Mouse (Mus musculus): ENCODE data around the gene Cep41. TPM values are rescaled to one million over a fixed set of nuclear protein-coding genes. Genes with fewer than 3 reads are reported as not detected.

Gene Cep41
- polyA plus RNA-seq, 1 experiment, result 6.6 TPM

DNA sequence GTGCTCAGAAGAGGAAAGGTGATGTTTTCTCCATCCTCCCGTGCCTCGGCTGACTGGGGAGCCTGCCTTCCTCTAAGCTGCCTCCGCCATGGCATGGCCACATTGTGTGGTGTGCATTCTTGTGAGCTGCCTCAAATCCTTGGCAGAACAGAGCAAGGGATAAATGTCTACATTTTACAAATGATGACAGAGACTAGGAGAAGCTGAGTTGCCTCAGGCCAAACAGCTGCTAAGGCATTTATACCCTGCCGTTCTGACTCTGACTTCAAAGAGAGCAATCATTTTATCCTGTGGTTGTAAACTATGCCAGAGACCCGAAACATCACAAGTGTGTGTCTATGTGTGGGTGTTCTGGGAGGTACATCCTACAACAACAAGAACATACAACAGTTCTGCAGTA lies 26.0 kb downstream of the Cep41 start:
- Histone ChIP-seq H3K27me3 (ENCODE audit: control insufficient read depth, insufficient read depth, low read length) (no peaks in the 10 kb centered on the region), H3K36me3 (ENCODE audit: control insufficient read depth, insufficient read depth, low read length) (no peaks in the 10 kb centered on the region), H3K4me3 (ENCODE audit: control insufficient read depth, insufficient read depth, low read length) (no peak overlapping the region), H3K27ac (ENCODE audit: control insufficient read depth, insufficient read depth, low read length) (no peak overlapping the region), H3K4me1 (replicated peaks; ENCODE audit: control insufficient read depth, insufficient read depth, low read length) (peaks cover 3% of the 10 kb centered on the region)
- TF ChIP-seq POLR2A (IDR thresholded peaks at IDR 0.05; ENCODE audit: control insufficient read depth, extremely low read depth, insufficient read depth, low read length, poor library complexity) (no peak), CTCF (IDR thresholded peaks at IDR 0.05; ENCODE audit: borderline replicate concordance, control insufficient read depth, extremely low read depth, insufficient read depth, low read length, poor library complexity) (no peak)
- WGBS, result 82% methylated on average over 5 of the region's 5 CpGs
- no peak for DNase-seq

DNA sequence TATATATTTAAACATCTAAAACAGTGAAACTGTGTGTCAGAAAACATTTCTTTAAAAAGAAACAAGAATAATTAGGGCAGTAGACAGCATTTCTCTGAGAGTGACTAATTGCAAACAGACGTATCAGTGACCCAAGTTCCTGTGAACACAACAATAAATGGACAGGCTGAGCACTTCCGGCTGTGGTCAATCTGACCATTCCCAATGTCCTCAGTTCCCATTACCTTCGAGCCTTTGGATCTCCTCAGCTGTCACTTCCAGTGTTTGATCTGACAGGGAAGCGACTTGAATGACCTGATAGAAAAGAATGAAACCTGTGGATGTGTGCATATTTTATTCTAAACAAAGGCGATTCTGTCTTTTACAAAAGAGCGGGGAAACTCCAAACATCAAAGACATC lies 27.5 kb downstream of the Cep41 start:
- no peak for DNase-seq
- Histone ChIP-seq H3K27ac (ENCODE audit: control insufficient read depth, insufficient read depth, low read length) (no peak overlapping the region), H3K4me1 (replicated peaks; ENCODE audit: control insufficient read depth, insufficient read depth, low read length) (no peaks in the 10 kb centered on the region), H3K4me3 (ENCODE audit: control insufficient read depth, insufficient read depth, low read length) (no peak overlapping the region), H3K27me3 (ENCODE audit: control insufficient read depth, insufficient read depth, low read length) (no peaks in the 10 kb centered on the region), H3K36me3 (ENCODE audit: control insufficient read depth, insufficient read depth, low read length) (no peaks in the 10 kb centered on the region)
- TF ChIP-seq CTCF (IDR thresholded peaks at IDR 0.05; ENCODE audit: borderline replicate concordance, control insufficient read depth, extremely low read depth, insufficient read depth, low read length, poor library complexity) (no peak), POLR2A (IDR thresholded peaks at IDR 0.05; ENCODE audit: control insufficient read depth, extremely low read depth, insufficient read depth, low read length, poor library complexity) (no peak)
- 97% methylated on average over 6 of the region's 6 CpGs for WGBS

GRCm38 (mm10) chr6:30665296-30665695 lies 28.3 kb downstream of the Cep41 start:
- no peak for DNase-seq
- Histone ChIP-seq H3K27me3 (ENCODE audit: control insufficient read depth, insufficient read depth, low read length) (no peaks in the 10 kb centered on the region), H3K4me3 (ENCODE audit: control insufficient read depth, insufficient read depth, low read length) (no peak overlapping the region), H3K4me1 (replicated peaks; ENCODE audit: control insufficient read depth, insufficient read depth, low read length) (no peaks in the 10 kb centered on the region), H3K27ac (ENCODE audit: control insufficient read depth, insufficient read depth, low read length) (no peak overlapping the region), H3K36me3 (ENCODE audit: control insufficient read depth, insufficient read depth, low read length) (no peaks in the 10 kb centered on the region)
- WGBS, result 98% methylated on average over 4 of the region's 4 CpGs
- TF ChIP-seq POLR2A (IDR thresholded peaks at IDR 0.05; ENCODE audit: control insufficient read depth, extremely low read depth, insufficient read depth, low read length, poor library complexity), result no peak
- no peak for TF ChIP-seq CTCF (IDR thresholded peaks at IDR 0.05; ENCODE audit: borderline replicate concordance, control insufficient read depth, extremely low read depth, insufficient read depth, low read length, poor library complexity)

DNA sequence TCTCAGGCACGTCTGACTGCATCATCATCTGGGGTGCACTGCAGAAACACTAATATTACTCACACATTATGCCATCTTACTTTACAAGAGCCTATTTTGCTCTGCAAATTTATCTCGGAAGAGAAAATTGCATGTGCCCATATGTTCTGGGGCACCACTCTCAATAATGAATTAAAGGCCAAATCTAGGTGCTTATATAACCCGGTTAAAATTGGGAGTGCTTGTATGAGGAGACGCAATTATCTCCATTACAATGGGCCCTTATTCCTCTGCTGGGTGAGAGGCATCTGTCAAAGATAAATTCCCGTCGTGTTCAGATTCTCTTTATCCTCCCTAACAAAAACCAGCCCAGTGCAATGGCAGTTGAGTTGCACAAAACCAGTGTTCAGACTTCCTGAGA lies 28.8 kb downstream of the Cep41 start:
- DNase-seq, result no peak
- no peaks in the 10 kb centered on the region for H3K27me3 ChIP-seq (ENCODE audit: control insufficient read depth, insufficient read depth, low read length)
- no peak for TF ChIP-seq CTCF (IDR thresholded peaks at IDR 0.05; ENCODE audit: borderline replicate concordance, control insufficient read depth, extremely low read depth, insufficient read depth, low read length, poor library complexity)
- no peak for TF ChIP-seq POLR2A (IDR thresholded peaks at IDR 0.05; ENCODE audit: control insufficient read depth, extremely low read depth, insufficient read depth, low read length, poor library complexity)
- no peaks in the 10 kb centered on the region for H3K36me3 ChIP-seq (ENCODE audit: control insufficient read depth, insufficient read depth, low read length)
- no peak overlapping the region for H3K27ac ChIP-seq (ENCODE audit: control insufficient read depth, insufficient read depth, low read length)
- no peaks in the 10 kb centered on the region for H3K4me1 ChIP-seq (replicated peaks; ENCODE audit: control insufficient read depth, insufficient read depth, low read length)
- WGBS, result 94% methylated on average over 6 of the region's 6 CpGs
- H3K4me3 ChIP-seq (ENCODE audit: control insufficient read depth, insufficient read depth, low read length), result no peak overlapping the region

- Histone ChIP-seq H3K4me3 (ENCODE audit: control insufficient read depth, insufficient read depth, low read length) (no peak overlapping the region), H3K27me3 (ENCODE audit: control insufficient read depth, insufficient read depth, low read length) (no peaks in the 10 kb centered on the region), H3K27ac (ENCODE audit: control insufficient read depth, insufficient read depth, low read length) (no peak overlapping the region), H3K4me1 (replicated peaks; ENCODE audit: control insufficient read depth, insufficient read depth, low read length) (peaks cover 3% of the 10 kb centered on the region; the same call in 1 of the 2 replicates), H3K36me3 (ENCODE audit: control insufficient read depth, insufficient read depth, low read length) (no peaks in the 10 kb centered on the region)
- TF ChIP-seq CTCF (IDR thresholded peaks at IDR 0.05; ENCODE audit: borderline replicate concordance, control insufficient read depth, extremely low read depth, insufficient read depth, low read length, poor library complexity) (no peak), POLR2A (IDR thresholded peaks at IDR 0.05; ENCODE audit: control insufficient read depth, extremely low read depth, insufficient read depth, low read length, poor library complexity) (no peak)
- no peak for DNase-seq
- 86% methylated on average over 9 of the region's 9 CpGs for WGBS
Observed at GRCm38 (mm10) chr6:30658619-30659018, 34.9 kb downstream of the Cep41 start.

- 82% methylated on average over 12 of the region's 12 CpGs for WGBS
Observed at GRCm38 (mm10) chr6:30657279-30657678, 36.3 kb downstream of the Cep41 start.

DNA sequence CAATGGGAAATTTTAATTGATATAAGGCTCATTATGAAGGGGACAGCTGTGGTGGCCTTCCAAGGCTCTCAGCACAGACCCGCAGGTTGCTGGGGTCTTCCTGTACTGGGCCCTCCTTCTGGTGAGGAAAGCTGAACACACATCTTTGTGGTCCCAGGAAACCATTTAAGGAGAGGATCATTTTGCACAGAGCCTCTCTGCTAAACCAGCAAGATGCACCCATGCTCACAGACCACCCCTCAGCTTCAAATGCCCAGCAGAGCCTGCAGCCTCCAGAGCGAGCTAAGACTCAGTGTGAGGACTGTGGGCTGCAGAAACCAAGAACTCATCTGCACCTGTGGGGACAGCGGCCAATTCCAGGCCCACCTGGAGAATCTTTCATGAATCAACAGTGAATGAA lies 38.6 kb downstream of the Cep41 start:
- TF ChIP-seq POLR2A (IDR thresholded peaks at IDR 0.05; ENCODE audit: control insufficient read depth, extremely low read depth, insufficient read depth, low read length, poor library complexity) (no peak), CTCF (IDR thresholded peaks at IDR 0.05; ENCODE audit: borderline replicate concordance, control insufficient read depth, extremely low read depth, insufficient read depth, low read length, poor library complexity) (no peak)
- DNase-seq, result no peak
- 94% methylated on average over 3 of the region's 3 CpGs for WGBS
- Histone ChIP-seq H3K36me3 (ENCODE audit: control insufficient read depth, insufficient read depth, low read length) (no peaks in the 10 kb centered on the region), H3K27me3 (ENCODE audit: control insufficient read depth, insufficient read depth, low read length) (no peaks in the 10 kb centered on the region), H3K4me3 (ENCODE audit: control insufficient read depth, insufficient read depth, low read length) (no peak overlapping the region), H3K27ac (ENCODE audit: control insufficient read depth, insufficient read depth, low read length) (no peak overlapping the region), H3K4me1 (replicated peaks; ENCODE audit: control insufficient read depth, insufficient read depth, low read length) (peaks cover 3% of the 10 kb centered on the region; the same call in 1 of the 2 replicates)

More at GRCm38 (mm10) chr6:30657279-30657678, 36.3 kb downstream of the Cep41 start:
- no peak for TF ChIP-seq CTCF (IDR thresholded peaks at IDR 0.05; ENCODE audit: borderline replicate concordance, control insufficient read depth, extremely low read depth, insufficient read depth, low read length, poor library complexity)
- TF ChIP-seq POLR2A (IDR thresholded peaks at IDR 0.05; ENCODE audit: control insufficient read depth, extremely low read depth, insufficient read depth, low read length, poor library complexity), result no peak
- no peak for DNase-seq
- H3K27me3 ChIP-seq (ENCODE audit: control insufficient read depth, insufficient read depth, low read length), result no peaks in the 10 kb centered on the region
- H3K4me1 ChIP-seq (replicated peaks; ENCODE audit: control insufficient read depth, insufficient read depth, low read length), result peaks cover 3% of the 10 kb centered on the region; the same call in 1 of the 2 replicates
- no peaks in the 10 kb centered on the region for H3K36me3 ChIP-seq (ENCODE audit: control insufficient read depth, insufficient read depth, low read length)
- H3K4me3 ChIP-seq (ENCODE audit: control insufficient read depth, insufficient read depth, low read length), result no peak overlapping the region
- H3K27ac ChIP-seq (ENCODE audit: control insufficient read depth, insufficient read depth, low read length), result no peak overlapping the region
